Mouse (Mus musculus): Measurements from ENCODE around the gene Nmu.

The Nmu gene

DNA sequence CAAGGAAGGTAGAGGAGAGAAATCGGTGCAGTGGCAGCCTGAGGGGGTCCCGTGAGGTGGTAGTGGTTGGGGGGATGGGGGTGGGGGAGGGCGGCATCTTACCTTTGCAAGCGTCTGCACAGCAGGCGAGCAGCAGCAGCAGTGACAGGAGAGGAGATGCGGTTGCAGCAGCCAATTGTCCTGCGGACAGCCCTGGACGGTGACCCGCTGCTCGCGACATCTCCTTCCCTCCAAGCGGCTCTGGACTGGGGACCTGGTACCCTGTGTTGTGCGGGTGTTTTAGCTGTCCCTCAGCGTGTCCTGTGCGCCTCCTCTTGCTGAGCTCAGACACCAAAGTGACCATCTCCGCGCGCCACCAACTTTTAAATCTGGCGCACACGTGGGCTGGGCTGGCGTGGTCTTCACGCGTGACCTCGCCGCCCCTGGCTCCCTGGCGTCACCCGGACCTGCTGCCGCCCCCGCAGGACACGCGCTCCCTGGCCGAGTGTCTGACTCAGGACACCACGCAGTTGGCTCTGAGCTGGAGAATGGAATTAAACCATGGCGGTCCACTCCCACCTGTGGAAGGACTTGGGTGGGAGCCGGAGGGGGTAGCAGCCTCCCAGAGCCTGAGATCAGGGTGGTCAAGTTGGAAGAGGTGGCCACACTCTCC, at the start of gene Nmu:
Gene Nmu, minus strand, starts transcription at position 336 of the 652 bp plus-strand sequence.
- DNase-seq (ENCODE audit: inconsistent ontology term): peak; percentile 49

DNA sequence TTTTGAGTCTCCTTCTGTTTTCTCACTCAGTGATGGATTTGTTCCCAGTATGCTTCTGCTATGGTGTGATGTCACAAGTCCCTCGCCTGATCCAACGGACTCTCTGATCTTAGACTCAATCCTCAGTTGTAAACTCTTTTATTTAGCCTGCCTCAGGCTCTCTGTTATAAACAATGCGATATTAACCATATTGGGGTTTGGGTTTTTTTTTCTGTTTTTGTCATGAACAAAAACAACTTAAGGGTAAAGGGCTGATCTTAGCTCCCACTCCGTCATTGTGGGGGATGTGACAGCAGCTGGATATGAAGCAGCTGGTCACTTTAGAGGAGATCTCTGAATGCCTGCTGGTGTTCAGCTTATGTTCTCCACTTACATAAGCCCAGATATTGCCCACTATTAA, 48.1 kb upstream of the Nmu start:
- no peak for DNase-seq (ENCODE audit: inconsistent ontology term)

DNA sequence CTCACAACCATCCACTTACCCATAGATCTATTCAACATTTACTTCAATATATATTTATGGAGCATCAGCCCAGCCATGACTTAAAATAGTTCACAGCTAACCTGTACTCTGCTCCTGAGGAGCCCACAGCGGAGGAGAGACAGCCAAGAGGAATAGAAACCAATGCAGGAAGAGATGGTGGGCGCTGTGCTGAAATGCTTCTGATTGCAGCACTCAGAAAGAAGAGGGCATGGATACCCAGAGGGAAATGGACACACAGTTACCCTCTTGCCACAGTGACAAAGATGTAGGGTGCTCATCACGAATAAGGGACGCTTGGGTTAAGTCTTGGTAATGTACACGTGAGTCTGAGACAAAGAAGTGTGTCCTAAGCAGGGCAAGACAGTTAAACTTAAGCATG, 30.8 kb upstream of the Nmu start:
- no peak for DNase-seq (ENCODE audit: inconsistent ontology term)

DNA sequence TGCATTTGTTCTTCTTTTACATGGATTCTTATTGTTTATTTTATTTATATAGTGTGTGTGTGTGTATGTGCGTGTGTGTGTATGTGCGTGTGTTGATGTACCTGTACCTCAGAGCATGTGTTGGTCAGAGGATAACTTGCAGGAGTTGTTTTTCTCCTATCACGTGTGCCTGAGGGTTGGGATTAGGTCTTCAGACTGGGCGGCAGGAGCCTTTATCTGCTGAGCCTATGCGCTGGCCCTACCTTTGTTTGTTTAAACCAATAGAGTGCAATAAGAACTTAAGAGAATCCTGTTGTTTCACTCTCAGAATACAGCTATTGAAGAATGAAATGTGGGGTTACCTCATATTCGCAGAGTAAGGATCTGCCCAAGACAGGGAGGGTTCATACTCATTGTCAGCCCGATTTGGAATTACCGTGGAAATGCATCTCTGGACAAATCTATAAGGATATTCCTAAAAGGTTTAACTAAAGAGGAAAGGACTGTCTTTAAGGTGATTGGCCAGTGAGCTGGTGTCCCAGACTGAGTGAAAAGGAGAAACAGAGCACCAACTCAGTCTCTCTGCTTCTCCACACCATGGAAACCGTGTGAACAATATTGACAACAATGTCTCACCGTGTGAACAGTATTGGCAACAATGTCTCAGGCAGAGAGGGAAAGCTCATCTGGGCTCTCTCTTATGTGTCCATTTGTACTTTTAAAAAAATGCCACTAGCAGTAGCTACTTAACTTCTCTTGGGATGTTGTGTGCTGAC, 25.6 kb upstream of the Nmu start:
- DNase-seq (ENCODE audit: inconsistent ontology term): no peak

DNA sequence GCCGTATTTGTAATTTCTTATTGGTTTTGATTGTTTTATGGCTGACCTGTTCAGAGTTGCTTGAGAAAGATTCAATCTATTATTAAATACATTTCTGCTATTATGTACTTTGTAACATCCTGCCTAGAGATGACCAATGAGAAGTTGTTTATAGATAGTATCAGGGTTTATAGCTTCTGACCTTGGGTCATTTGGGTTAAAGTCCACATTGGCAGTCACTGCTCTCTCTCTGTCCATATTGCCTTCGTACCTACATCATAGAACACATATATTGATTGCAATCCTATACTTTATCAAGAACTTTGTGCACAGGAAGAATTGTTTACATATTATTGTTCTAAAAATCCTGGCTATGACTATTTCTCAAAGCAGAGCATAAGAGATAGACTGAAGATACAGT, 24.9 kb upstream of the Nmu start:
- DNase-seq (ENCODE audit: inconsistent ontology term): no peak

DNA sequence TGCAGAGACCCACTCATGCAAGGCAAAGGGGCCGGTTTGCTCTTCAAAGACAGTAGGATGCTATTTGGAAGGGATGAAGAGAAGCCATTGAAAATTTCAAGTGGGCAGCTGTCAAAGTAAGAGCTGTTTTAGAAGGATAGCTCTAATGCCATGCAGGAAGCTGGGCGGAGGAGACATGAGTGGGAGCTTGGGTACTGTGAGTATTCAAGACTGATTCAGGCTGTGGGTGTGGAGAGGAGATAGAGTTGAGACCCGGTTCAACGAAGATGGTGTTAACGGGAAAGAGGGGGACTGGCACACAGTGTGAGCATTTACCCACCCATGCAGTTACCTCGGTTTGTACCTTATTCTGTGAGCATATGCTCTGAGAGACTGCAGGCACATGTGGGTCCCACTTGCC, 20.1 kb upstream of the Nmu start:
- no peak for DNase-seq (ENCODE audit: inconsistent ontology term)

DNA sequence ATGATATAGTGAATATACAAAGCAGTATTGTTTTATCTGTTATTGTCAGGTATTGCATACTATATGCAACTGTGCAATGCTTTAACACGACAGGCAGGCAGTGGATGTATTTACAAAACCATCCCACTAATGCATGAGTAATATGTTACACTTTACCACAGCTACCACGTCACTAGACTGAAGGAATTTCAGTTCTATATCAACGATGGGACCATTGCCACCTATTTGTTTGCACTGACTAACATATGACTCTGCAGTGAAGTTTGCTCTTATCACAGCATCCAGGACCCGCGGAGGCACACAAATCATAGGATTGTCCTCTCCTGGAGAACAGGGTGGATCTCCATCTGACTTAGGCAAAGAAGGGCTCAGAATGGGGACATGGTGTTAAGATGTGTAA, 18.2 kb upstream of the Nmu start:
- DNase-seq (ENCODE audit: inconsistent ontology term): no peak

DNA sequence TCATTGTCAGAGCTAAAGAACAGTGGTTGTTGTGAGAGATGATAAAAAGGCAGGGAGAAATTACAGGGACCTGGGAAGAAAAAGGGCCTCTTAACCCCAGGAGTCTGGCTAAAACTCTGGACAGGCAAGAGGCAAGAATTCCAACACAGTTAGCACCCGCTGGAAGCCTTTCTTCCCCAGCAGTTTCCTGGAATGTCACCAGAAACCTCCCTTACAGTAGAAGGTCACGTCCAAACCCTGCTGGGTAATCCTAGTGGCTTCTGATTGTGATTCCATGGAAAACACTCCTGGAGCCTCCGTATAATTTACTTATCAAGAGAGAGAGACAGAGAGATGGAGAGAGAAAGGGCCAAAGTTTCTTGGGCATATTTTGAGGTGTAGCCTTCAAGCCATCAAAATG, 15.6 kb upstream of the Nmu start:
- no peak for DNase-seq (ENCODE audit: inconsistent ontology term)

DNA sequence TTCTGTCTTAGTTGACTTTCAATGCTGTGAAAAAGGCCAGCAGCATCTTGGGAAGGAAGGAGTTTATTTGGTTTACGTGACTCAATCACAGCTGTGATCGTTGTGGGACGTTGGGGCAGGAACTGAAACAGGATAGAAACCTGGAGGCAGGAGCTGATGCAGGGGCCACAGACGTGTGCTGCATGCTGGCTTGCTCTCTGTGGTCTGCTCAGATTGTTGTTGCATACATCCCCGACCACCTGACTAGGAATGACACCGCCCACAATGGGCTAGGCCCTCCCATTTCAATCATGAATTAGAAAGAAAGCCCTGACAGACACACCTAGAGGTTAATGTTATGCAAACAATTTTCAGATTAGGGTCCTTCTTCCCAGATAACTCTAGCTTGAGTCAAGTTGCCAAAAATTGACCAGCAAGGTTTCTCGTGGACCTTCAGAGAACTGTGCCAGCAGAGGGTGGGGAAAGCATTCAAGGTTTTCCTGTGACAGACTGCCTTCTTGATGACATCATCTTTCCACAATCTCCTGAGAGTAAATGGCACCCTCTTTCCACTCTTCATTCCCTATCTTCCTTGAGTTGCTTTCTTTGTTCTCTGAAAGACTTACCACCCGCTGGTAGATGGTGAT, 5.7 kb upstream of the Nmu start:
- no peak for DNase-seq (ENCODE audit: inconsistent ontology term)

DNA sequence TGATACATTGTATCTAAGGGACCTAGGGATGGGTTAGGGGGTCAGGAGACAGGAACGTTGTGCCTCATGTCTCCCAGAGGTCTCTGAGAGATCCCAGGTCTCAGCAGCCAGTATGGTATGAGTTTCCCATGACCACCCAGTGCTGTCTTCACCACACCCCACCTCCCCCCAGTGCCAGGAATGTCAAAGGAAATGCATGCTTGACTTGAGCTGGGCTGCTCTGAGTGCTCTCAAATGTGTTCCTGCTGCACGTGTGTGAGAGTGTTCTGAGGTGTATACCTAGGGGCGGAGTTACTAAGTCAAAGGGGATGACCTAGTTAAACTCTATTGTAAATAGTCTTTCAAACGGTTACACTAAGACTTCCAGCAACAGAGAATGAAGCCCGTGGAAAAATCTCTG, 1.8 kb upstream of the Nmu start:
- DNase-seq (ENCODE audit: inconsistent ontology term): no peak

DNA sequence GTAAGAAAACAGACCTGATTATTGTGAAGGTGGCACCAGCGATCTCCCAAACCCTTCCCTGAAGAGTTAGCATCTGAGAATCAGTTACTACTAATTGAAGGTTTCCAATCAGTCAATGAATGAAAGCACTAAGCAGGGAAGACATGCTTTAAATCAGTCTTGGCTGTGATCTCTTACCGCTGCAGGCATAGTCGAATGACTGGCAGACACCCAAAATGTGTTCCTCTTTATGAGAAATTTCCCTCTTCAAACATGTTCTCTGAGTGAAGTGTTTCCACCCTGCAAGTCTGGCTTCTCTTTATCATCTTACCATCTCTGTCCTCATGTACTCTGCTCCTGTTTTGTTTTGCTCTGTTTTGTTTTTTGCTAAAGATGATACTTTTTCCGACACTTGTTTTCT, 2.8 kb downstream of the Nmu start:
- no peak for DNase-seq (ENCODE audit: inconsistent ontology term)

DNA sequence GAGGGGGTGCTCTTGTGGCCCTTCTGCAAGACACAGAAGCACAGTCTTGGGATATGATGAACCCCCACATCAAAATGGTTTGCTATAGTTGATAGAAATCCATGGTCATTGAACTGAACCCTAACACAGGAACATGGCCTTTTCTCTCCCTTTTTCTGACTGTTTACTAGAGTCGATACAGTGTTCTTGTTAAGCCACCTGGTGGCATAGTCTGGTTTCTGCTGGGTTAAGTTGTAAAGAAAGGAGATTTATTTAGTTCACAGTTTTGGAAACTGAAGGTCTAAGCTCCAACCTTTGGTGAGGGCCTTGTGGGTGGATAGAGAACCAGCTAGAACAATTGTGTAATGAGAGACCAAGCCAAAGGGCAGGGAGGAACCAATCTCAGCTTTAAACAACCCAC, 3.5 kb downstream of the Nmu start:
- DNase-seq (ENCODE audit: inconsistent ontology term): no peak

DNA sequence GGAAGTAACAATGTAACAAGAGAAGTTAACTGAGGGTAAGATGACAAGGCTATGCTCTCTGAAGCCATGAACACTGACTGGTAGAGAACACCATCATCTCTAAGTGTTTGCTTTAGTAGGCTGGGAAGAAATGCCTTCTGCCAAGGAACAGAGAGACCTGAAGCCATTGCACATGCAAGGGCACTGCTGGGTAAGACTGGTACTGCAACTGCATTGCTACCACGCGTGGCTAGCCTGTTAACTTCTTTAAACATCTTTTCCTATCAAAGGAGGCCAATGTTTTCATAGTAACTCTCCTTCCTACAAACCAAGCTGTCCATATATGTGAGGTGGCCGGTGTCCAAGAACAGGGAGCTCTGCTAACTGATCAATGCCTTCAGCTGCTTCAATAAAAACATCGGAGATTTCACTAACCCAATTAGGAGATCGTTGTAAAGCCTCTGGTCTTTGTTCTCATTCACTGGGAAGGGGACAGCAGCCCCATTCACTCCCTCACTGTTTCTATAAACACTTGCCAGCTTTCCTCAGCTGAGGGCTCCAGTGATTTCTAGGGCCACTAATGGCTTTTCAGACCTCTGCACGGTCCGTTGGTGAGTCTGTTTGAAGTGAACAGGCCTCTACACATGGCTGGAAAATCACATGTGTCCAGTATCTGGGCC, 11.5 kb downstream of the Nmu start:
- peak; percentile 76 for DNase-seq (ENCODE audit: inconsistent ontology term)

DNA sequence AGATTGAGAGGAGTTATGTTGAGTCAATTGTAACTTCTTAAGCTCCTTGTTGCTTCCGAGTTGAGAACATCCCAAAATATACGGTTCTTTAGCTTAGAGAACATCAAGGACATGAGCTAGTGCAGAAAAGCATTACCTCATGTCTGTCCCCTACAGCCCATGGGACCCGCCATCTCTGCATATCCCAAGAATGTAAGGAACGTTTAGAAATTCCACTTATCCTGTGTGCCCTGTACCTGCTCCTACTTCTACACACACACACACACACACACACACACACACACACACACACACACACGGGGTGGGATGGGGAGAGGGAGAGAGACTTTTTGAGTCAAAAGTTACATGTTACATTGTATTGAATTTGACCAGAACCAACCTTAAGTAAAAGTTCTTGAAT, 12.1 kb downstream of the Nmu start:
- no peak for DNase-seq (ENCODE audit: inconsistent ontology term)

DNA sequence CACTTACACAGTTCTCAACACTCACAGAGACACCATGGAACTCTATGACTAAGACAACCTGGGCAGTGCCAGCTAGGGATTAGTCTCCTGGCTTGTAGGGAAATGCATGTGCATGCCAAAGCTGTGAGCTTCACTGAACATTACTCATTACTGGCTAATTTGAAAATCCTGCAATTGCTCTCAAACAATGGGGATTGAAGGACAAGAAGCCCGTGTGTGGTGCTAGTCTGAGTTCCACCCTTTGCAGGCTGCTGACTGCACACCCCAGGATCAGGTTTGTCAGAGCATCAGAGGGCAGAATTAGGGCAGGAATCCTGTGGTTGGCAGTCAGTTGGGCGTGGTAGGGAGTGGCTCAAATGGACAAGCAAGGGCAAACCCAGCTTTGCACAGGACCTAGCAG, 17.5 kb downstream of the Nmu start:
- peak; percentile 97 for DNase-seq (ENCODE audit: inconsistent ontology term)

DNA sequence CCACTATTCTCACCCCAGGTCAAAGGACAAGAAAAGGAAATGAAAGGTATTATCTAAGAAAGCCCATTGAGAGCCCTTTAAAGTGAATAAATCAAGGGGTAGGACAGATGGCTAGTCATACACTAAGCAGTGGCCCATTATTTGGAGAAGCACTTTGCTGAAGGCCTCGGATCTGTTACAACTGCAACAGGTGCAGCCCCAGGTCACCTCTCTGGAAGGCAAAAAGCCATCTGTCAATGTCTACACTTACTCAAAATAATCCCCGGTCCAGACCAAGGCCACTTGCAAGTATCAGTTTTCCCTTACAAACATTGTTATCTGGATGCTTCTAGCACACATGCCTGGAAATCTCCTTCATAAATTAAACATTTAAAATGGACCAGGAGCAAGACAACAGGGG, 22.7 kb downstream of the Nmu start:
- DNase-seq (ENCODE audit: inconsistent ontology term): no peak

DNA sequence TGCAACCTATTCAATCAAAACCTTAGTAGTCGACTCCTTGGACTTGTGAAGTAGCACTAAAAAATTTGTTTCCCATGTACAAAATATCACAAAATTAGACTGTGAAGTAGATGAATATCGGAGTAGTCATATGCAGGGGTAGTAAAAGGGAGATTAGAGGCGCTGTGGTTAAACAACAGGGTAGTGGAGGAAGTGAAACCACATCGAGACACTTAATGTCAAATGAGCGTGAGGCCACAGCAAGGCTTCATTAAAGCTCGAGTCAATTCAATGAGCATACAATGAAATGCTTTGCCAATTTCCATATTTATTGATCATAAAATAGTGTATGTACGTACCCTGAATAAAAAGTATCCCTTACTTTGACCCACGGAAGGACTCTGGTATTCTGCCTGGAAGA, 26.5 kb downstream of the Nmu start:
- no peak for DNase-seq (ENCODE audit: inconsistent ontology term)

DNA sequence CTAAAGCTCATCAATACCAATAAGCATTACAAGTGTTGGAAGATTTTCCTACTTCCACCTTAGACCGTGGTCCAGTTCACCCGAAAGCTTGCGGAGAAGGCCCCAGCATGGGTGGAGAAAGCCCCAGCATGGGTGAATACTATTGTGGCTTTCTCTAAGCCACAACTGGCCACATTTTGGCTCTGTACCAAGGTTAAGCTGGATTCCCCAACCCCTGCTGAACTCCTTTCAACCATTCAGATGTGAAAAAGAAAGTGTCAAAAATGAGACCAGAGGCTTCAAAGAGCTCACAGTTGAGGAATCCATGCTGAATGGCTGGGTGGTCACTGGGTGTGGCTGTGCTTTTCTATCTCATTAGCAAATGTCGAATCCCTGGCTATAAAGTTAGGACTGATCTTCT, 29.8 kb downstream of the Nmu start:
- peak; percentile 86 for DNase-seq (ENCODE audit: inconsistent ontology term)

DNA sequence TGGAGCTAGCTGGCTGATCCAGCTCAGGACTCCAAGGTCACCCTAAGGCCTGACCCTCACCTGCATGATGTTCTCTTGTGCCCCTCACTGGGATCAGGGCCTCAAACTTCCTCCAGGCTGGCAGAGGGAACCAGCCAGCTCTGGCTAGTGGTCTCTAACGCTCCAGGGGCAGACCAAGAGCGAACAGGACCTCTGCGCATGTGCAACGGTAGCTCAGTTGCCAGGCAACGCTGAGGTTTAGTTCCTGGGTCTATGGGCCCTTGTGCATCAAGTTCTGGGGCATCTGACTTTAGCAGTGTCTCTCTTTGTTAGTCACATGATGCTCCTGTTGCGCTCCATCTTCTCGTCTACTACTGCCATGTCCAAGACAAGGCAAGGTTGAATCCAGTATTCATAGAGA, 32.6 kb downstream of the Nmu start, which contains the start of gene Pdcl2:
Gene Pdcl2, minus strand, starts transcription at position 204 of the 400 bp plus-strand sequence.
- no peak for DNase-seq (ENCODE audit: inconsistent ontology term)

DNA sequence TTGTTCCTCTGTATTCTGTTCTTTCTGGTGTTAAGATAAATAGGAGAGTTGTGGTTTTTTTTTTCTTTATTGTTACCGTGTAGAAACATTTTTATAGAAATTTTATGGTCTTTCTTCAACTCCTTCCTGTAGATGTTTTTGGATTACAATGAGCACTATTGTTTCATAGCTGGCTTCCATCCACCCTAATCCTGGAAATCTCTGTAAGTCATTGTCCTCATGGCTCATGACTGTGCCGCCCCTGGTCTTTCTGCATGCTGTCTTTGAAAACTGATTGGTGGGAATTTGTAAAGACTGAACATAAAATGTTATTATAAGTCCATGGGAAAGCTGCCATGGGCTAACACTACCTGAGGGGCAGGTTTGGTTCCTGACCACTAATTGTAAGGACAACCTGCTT, 36.3 kb downstream of the Nmu start:
- DNase-seq (ENCODE audit: inconsistent ontology term): peak; percentile 76

DNA sequence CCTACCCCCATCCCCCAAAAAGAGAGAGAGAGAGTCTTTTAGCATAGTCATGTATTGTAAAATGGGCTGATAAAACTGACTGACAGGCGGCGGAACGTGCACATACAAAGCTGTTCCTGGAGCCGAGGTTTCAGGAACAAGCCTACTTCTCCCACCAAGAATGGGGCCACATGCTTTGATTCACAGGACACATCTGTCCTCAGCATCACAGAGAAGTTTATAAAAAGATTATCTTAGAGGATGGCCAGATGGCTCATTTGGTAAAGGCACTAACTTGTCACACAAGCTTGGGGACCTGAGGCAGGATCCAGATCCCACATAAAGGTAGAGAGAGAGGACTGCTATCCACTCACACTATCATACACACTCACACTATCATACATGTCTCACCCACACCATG, 38.5 kb downstream of the Nmu start:
- no peak for DNase-seq (ENCODE audit: inconsistent ontology term)
